9 mouse cellular contexts compared by ENCODE assay signal in genomic region chr17:12714080-12714561, GRCm38 (mm10). TPM values are rescaled to one million over a fixed set of nuclear protein-coding genes. Genes with fewer than 3 reads are reported as not detected.
DNase-seq lines count a peak whose midpoint lies in the region; ATAC-seq and TF ChIP-seq lines count a peak whose summit lies in the region.
"Had no signal": no experiment of that assay in that cellular context is flagged by ENCODE, and none has a peak within 500 bp of the region (broad histone marks: within the 10 kb centered on the region; RNA-seq: fewer than 3 reads in every experiment).

No protein-coding gene starts in this region.

- ATAC-seq in heart, embryonic 15.5 days (replicated peaks; ENCODE audit: insufficient number of reproducible peaks, insufficient read depth, low FRiP score, low read depth), result no peak; the same call in 1 of the 2 replicates

- no peaks in the 10 kb centered on the region for H3K27me3 ChIP-seq in kidney, adult 2 months (replicated peaks; ENCODE audit: control insufficient read depth, insufficient read depth, low read length)
- H3K27me3 ChIP-seq in heart, embryonic 15.5 days, result no peaks in the 10 kb centered on the region
- H3K27me3 ChIP-seq in megakaryocyte, embryonic 14.5 days (replicated peaks), result peaks cover 69% of the 10 kb centered on the region

- H3K4me2 ChIP-seq in heart, embryonic 15.5 days, result no peak overlapping the region

- TF ChIP-seq CTCF in kidney, adult 2 months (conservative IDR thresholded peaks at IDR 0.05; ENCODE audit: insufficient read depth, insufficient read length, low read depth, low read length), result peak; percentile 43

- WGBS in kidney, adult 2 months, result 61% methylated on average over 5 of the region's 5 CpGs
- 50% methylated on average over 5 of the region's 5 CpGs for WGBS in heart, embryonic 15.5 days

- no peaks in the 10 kb centered on the region for H3K9me3 ChIP-seq in heart, embryonic 15.5 days (replicated peaks)
- no peaks in the 10 kb centered on the region for H3K9me3 ChIP-seq in megakaryocyte, embryonic 14.5 days

- no peak overlapping the region for H3K9ac ChIP-seq in heart, embryonic 15.5 days

- TF ChIP-seq POLR2A in kidney, adult 2 months (IDR thresholded peaks at IDR 0.05; ENCODE audit: low read depth, low read length), result no peak

- H3K27ac ChIP-seq in kidney, adult 2 months (ENCODE audit: insufficient read depth, low read depth, low read length), result no peak overlapping the region
- peak overlapping the region; percentile 26 for H3K27ac ChIP-seq in heart, embryonic 15.5 days

- no peaks in the 10 kb centered on the region for H3K4me1 ChIP-seq in kidney, adult 2 months (ENCODE audit: control insufficient read depth, insufficient read depth, low read length)
- peaks cover 31% of the 10 kb centered on the region for H3K4me1 ChIP-seq in heart, embryonic 15.5 days (replicated peaks)
- peaks cover 63% of the 10 kb centered on the region for H3K4me1 ChIP-seq in megakaryocyte, embryonic 14.5 days

- peak; percentile 35 for DNase-seq in kidney, adult 2 months
- DNase-seq in kidney, adult 11 months, result no peak
- peak; percentile 39 for DNase-seq in adipocyte (ENCODE audit: low spot score)
- no peak for DNase-seq in retina, postnatal 1 day
- DNase-seq in right cerebral cortex, postnatal 36 days (ENCODE audit: low spot score in 2 of 2), result no peak
- DNase-seq: cerebellum, adult 8-10 months had no signal

- H3K36me3 ChIP-seq in kidney, adult 2 months (ENCODE audit: control insufficient read depth, insufficient read depth, low read length), result no peaks in the 10 kb centered on the region
- peaks cover 92% of the 10 kb centered on the region for H3K36me3 ChIP-seq in heart, embryonic 15.5 days
- H3K36me3 ChIP-seq in megakaryocyte, embryonic 14.5 days (replicated peaks; ENCODE audit: low read length), result peaks cover 5% of the 10 kb centered on the region

- H3K4me3 ChIP-seq in kidney, adult 2 months (ENCODE audit: insufficient read depth, low read depth, low read length), result no peak overlapping the region
- no peak overlapping the region for H3K4me3 ChIP-seq in heart, embryonic 15.5 days
- H3K4me3 ChIP-seq in megakaryocyte, embryonic 14.5 days (replicated peaks), result peak overlapping the region; percentile 16

RNA-seq across cellular contexts. Expression of gene Slc22a1, which starts 38.5 kb away (rescaled TPM):
- polyA plus RNA-seq in kidney, adult 2 months (2012; rRNA removed), result 468 and 516 TPM in 2 replicates
- polyA plus RNA-seq in heart, embryonic 15.5 days (2015; fragmentation: Nextera tagmentation; extraction: Ambion mirVana), result 30.5 and 51.0 TPM in 2 replicates
- not detected in 2 replicates for polyA plus RNA-seq in megakaryocyte, embryonic 14.5 days (2012; ENCODE audit: insufficient read depth, low replicate concordance)
- polyA plus RNA-seq: neural tube, embryonic 14.5 days had no signal

RNA-seq across cellular contexts. Expression of gene Igf2r, which starts 55.3 kb away (rescaled TPM):
- 24.8 and 27.0 TPM in 2 replicates for polyA plus RNA-seq in kidney, adult 2 months (2012; rRNA removed)
- 121 and 127 TPM in 2 replicates for polyA plus RNA-seq in heart, embryonic 15.5 days (2015; fragmentation: Nextera tagmentation; extraction: Ambion mirVana)
- polyA plus RNA-seq in megakaryocyte, embryonic 14.5 days (2012; ENCODE audit: insufficient read depth, low replicate concordance), result 0.42 and 1.0 TPM in 2 replicates

Comparison
In these comparisons a context has a peak if more than half of its experiments do, and no peak if none do; other contexts are left out.
1. DNase-seq: peak in kidney, adult 2 months (single experiment) and adipocyte (single experiment); none in kidney, adult 11 months (single experiment), retina, postnatal 1 day (single experiment) and right cerebral cortex, postnatal 36 days (0 of 2).
2. RNA of gene Slc22a1, which starts 38.5 kb away (polyA plus RNA-seq): 468 to 516 TPM in kidney, adult 2 months and 30.5 to 51.0 TPM in heart, embryonic 15.5 days; not detected in megakaryocyte, embryonic 14.5 days; every median in the first group is over 10 times any median in the second.
3. RNA of gene Igf2r, which starts 55.3 kb away (polyA plus RNA-seq): 121 to 127 TPM in heart, embryonic 15.5 days and 24.8 to 27.0 TPM in kidney, adult 2 months; 0.42 to 1.0 TPM in megakaryocyte, embryonic 14.5 days; every median in the first group is over 10 times any median in the second.